Mouse (Mus musculus) erythroid progenitor cell, adult 5-6 weeks (primary cell): ENCODE measurements at regions not wholly inside any gene's neighbourhood (a gene's known extent, or its start where the extent isn't known, plus 50 kb on each side); places are given as distances from the start of the nearest gene placed in this dataset.
A peak's percentile ranks its signal among the peaks of the same experiment; 100 is the strongest.

Experiments used
- ATAC-seq: replicated peaks from 2 replicates; pipeline ENCODE4 v1.8.0; 2016; ENCODE audit warnings: moderate number of reproducible peaks, mild to moderate bottlenecking, moderate TSS enrichment, inconsistent platforms; ENCODE audit not compliant: poor library complexity, low FRiP score, severe bottlenecking

DNA sequence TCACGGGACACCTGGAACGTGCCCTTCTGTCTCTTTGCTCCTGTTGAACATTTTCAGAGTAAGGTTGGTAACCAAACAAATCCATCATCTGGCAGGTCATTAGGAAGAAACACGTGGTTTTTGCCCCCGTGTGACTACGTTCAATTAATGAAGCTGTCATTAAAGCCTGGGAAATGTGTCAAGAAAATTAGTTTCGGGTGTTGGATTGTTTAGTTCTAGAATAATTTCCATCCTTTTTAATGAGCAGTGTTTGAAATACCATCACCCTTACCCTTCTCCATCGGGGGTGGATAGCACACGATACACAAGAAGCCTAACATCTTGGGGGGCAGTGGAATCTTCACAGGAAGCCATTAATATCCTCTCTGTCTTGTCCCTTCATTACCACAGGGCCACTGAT, 107.7 kb downstream of the Far1 start:
- no peak for ATAC-seq

DNA sequence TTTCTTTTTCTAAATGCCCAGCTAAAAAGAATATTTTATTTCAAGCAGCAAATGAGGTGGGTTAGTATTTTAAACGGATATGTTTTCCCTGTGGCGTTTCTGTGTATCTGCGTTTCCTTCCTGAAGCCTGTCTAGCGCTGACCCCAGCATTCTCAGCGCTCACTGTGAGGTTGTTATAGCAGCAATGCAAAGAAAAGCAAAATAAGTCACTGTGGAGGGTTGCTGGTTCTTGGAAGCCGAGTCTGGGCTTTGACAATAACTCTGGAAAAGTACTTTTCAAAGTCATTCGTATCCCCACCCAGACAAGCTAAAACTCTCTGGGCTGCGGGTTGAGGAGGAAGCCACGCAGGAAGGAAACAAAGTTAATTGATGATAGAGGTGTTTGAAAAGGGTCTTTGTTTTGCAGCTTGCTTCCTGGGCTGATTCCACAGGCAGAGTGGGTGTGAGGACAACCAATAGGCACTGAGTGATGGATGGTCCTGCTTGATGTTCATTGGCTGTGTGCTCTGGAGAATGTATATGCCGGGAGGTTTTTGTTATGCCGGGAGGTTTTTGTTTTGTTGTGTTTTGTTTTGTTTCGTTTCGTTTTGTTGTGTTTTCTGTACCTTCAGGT, 108.4 kb downstream of the Far1 start:
- ATAC-seq, result no peak

DNA sequence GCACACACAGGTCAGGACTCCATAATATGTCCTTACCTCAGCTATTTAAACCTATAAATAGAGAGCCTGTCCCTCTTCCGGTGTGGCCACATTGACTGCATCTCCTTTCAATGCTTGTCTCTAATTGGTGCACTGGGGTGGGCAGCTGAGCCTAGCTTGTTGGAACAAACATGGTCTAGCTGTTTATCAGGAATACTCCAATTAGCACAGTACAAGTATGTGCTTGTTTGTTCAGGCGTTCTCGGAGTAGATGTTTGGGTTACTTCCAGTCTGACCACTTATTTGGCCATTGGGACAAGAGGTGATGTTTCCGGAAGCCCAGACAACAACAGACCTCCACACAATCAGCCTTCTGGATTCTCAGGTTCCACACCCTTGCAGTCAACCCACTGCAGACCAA, 109.7 kb downstream of the Far1 start:
- no peak for ATAC-seq

DNA sequence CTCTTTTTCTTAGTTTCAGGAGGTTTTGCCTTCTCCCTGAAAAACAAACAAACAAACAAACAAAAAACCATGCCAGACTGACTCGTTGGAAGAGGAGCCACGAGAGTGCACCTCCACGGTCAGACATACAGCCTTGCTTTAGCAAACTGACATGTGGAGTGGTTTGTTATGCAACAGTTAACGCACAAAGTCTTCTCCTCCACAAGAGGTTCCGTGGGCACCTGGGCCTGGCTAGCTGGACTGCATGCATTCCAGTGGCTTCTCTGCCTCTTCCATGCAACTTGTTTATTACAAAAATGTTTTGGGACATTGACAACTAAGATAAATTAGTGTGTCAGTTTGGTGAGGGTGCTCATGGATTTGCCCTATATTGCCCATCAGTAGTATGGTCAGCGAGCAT, 110.3 kb downstream of the Far1 start:
- no peak for ATAC-seq

GRCm38 (mm10) chr7:113626734-113627133, 113.1 kb downstream of the Far1 start:
- no peak for ATAC-seq

DNA sequence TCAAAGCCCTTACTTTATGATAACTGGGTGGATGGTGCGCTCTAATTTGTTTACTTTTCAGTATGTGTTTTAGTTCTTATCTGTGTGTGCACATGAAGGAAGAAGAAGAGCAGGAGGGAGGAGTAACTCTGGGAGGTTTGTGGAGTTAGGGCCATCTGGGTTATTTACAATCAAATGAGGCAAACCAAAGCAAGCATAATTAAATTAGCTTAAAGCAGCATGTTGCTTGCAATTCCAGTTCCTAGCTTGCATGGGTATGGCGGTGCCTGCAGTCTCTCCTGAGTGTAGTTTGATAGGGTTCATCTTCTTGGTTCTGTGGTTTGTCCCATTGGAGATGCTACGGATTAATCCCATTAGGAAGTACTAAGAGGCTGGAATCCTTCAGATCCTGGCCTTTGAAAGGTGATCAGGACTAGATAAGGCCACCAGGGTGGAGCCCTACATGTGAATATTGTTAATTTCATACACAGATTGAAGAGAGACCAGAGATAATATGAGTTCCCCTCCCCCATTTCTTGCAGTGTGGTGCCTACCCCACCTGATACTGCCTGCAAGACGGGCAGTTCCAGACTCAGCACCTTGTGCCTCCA, 123.5 kb downstream of the Far1 start:
- ATAC-seq, result no peak

DNA sequence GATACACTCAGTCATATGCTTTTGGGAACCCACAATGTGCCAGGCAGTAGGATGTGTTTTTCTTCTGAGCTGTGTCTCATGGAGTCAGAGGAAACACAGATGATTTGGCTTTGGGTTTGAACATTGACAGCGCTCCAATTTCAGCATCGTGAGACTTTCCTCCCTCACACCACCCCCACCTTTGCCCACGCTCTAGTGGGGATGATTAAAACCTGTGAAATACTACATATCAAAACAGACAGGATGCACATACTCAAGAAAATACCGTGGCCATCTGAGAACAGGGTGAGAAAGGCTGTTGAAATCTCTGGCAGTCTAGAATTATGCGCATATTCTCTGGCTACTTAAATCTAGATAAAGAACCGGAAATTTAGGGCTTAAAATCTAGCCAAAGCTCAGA, 124.5 kb downstream of the Far1 start:
- no peak for ATAC-seq

DNA sequence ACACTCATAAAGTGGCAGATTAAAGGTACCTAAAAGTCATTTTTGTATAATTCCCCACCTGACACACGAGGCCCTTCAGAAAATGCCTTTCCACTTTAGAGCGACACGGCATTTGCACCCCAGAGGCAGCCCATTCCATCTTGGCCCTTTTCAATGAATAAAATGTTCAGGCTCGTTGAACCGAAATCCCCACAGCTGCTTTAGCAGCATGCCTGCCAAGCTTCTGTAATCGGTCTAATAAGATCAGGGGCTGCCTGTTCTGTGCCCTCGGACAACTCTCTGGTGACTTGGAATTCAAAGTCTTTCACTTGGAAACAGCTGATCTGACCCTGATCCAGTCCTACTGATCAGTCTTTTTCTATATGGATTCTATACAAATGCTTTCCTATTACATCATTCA, 123.3 kb upstream of the Spon1 start:
- ATAC-seq, result no peak

- no peak for ATAC-seq
Measured at GRCm38 (mm10) chr7:113650631-113651030, 115.2 kb upstream of the Spon1 start.

- no peak for ATAC-seq
Measured at GRCm38 (mm10) chr7:113651696-113652095, 114.1 kb upstream of the Spon1 start.

- peak; percentile 58; the same call in 1 of the 2 replicates for ATAC-seq
Measured at GRCm38 (mm10) chr7:113653130-113653529, 112.7 kb upstream of the Spon1 start.

GRCm38 (mm10) chr7:113655336-113655735, 110.5 kb upstream of the Spon1 start:
- ATAC-seq, result no peak

GRCm38 (mm10) chr7:113672779-113673595, 92.8 kb upstream of the Spon1 start:
- no peak for ATAC-seq

- ATAC-seq, result no peak
Measured at GRCm38 (mm10) chr7:113673596-113673956, 92.2 kb upstream of the Spon1 start.

- ATAC-seq, result no peak
Measured at GRCm38 (mm10) chr7:113682271-113682670, 83.5 kb upstream of the Spon1 start.

GRCm38 (mm10) chr7:113685349-113685748, 80.4 kb upstream of the Spon1 start:
- ATAC-seq, result no peak

DNA sequence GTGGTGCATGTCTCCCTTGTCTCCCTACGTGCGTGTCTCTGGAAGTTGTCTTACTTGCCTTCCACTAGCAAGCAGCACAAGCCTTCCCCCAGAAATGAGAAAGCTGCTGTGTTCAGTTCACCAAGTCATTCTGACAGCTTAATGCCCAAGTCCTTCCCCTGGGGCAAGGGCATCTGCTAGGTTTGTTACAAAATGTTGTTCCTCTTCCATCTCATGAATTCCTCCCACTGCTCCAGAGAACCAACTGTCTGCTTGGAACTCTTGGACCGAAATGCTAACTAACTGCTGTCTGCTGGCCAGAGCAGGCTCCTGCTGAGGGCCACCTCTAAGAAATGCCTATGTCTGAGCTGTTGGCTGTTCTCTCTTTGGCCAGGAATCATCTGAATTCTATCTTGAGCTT, 79.3 kb upstream of the Spon1 start:
- ATAC-seq, result no peak

DNA sequence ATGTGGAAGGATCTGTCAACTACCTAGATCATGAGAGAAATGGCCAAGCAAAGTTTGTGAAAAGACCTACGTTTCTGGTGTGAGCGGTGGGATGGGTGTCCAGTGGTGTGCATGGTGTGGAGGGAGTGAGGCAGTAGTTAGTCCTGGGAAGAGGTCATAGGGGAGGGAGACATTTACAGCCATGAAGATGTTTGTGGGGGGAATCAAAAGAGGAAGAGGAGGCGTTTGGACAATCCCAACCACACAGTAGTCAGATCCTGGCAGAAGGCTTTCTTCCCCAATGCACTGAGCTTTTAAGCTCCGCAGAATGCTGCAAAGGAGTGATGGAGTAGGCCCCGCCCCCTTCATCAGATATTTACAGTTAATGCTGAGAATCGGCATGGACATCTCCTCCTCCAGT, 78.2 kb upstream of the Spon1 start:
- ATAC-seq, result no peak

GRCm38 (mm10) chr7:113688231-113688669, 77.5 kb upstream of the Spon1 start:
- no peak for ATAC-seq

DNA sequence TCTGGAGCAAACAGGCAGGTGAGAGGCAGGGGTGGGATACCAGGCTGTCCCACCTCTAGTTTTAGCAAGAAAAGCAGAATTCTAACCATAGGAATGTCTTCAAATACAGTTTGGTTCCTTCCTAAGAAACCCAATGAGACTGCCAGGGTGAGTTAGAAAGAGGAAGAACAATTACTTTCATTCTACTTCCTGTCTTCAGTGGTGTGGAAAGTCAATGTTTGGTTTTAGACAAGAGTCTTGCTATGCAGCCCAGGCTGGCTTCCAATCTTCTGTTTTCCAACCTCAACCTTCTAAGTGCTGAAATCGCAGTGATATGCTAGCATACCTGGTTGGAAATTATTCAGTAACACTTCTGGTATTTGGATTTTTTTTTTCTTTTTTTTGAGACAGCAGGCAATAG, 77.1 kb upstream of the Spon1 start:
- ATAC-seq, result no peak

DNA sequence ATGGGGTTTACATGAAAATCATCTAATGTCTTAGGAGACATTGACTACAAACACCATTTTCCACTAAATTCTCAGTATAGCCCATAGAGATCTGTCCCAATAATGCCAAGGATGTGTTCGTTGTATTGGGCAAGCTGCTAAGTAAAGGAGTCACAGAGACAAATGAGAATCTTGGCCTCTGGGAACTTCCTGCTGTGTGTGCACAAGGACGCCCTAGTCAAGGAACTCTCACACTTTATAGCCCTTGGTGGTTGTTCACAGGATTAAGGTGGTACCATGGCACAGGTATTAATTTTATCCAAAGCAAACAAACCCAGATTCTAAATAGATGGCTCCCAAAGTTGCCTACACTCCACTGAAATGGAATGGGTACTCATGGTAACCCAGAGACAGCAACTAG, 76.7 kb upstream of the Spon1 start:
- no peak for ATAC-seq
